Mouse (Mus musculus): ENCODE data around the gene Cdca5. TPM values are rescaled to one million over a fixed set of nuclear protein-coding genes. Genes with fewer than 3 reads are reported as not detected.

The Cdca5 gene
- polyA plus RNA-seq, 1 experiment from 2014 or later: 8.9 TPM

GRCm38 (mm10) chr19:6067011-6067723 lies 17.6 kb upstream of the Cdca5 start:
- Histone ChIP-seq H3K4me2 (replicated peaks; ENCODE audit: low read depth) (peak overlapping the region; percentile 94), H3K27ac (ENCODE audit: low read depth, low read length) (peak overlapping the region; percentile 75), H3K9me3 (ENCODE audit: control insufficient read depth) (no peaks in the 10 kb centered on the region), H3K36me3 (ENCODE audit: control insufficient read depth, insufficient read depth) (peaks cover 29% of the 10 kb centered on the region), H3K4me1 (replicated peaks; ENCODE audit: control insufficient read depth, insufficient read depth, low read length) (0 out of 2 replicates have a peak, but pooled peaks cover 6% of the 10 kb centered on the region), H3K4me3 (ENCODE audit: low read depth, low read length) (peak overlapping the region; percentile 50), H3K27me3 (replicated peaks; ENCODE audit: control insufficient read depth, insufficient read depth, low read length) (no peaks in the 10 kb centered on the region), H3K9ac (ENCODE audit: low read depth, low read length) (peak overlapping the region; percentile 50)
- TF ChIP-seq CTCF (IDR thresholded peaks at IDR 0.05; ENCODE audit: low read depth): peak; percentile 93
- peak; percentile 61 for ATAC-seq
- WGBS: under 1% methylated on average over 30 of the region's 30 CpGs

GRCm38 (mm10) chr19:6067724-6068415 lies 16.9 kb upstream of the Cdca5 start, which contains the start of gene Tm7sf2:
Gene Tm7sf2, minus strand, starts transcription at chr19:6068373.
- TF ChIP-seq CTCF (IDR thresholded peaks at IDR 0.05; ENCODE audit: low read depth): peak; percentile 23
- Histone ChIP-seq H3K27me3 (replicated peaks; ENCODE audit: control insufficient read depth, insufficient read depth, low read length) (no peaks in the 10 kb centered on the region), H3K36me3 (ENCODE audit: control insufficient read depth, insufficient read depth) (peaks cover 34% of the 10 kb centered on the region), H3K4me2 (replicated peaks; ENCODE audit: low read depth) (peak within 1 kb of the TSS; percentile 94), H3K4me1 (replicated peaks; ENCODE audit: control insufficient read depth, insufficient read depth, low read length) (no peaks in the 10 kb centered on the region), H3K9me3 (ENCODE audit: control insufficient read depth) (no peaks in the 10 kb centered on the region), H3K27ac (ENCODE audit: low read depth, low read length) (peak within 1 kb of the TSS; percentile 75), H3K9ac (ENCODE audit: low read depth, low read length) (peak within 1 kb of the TSS; percentile 50), H3K4me3 (ENCODE audit: low read depth, low read length) (peak within 1 kb of the TSS; percentile 50)
- WGBS: 6% methylated on average over 33 of the region's 33 CpGs
- ATAC-seq: peak; percentile 90

GRCm38 (mm10) chr19:6068951-6069350 lies 15.8 kb upstream of the Cdca5 start:
- Histone ChIP-seq H3K4me3 (ENCODE audit: low read depth, low read length) (no peak overlapping the region), H3K27ac (ENCODE audit: low read depth, low read length) (no peak overlapping the region), H3K9ac (ENCODE audit: low read depth, low read length) (no peak overlapping the region), H3K4me2 (replicated peaks; ENCODE audit: low read depth) (no peak overlapping the region), H3K27me3 (replicated peaks; ENCODE audit: control insufficient read depth, insufficient read depth, low read length) (no peaks in the 10 kb centered on the region), H3K9me3 (ENCODE audit: control insufficient read depth) (no peaks in the 10 kb centered on the region), H3K4me1 (replicated peaks; ENCODE audit: control insufficient read depth, insufficient read depth, low read length) (no peaks in the 10 kb centered on the region), H3K36me3 (ENCODE audit: control insufficient read depth, insufficient read depth) (peaks cover 37% of the 10 kb centered on the region)
- TF ChIP-seq CTCF (IDR thresholded peaks at IDR 0.05; ENCODE audit: low read depth): peak; percentile 23; the same call in 1 of the 2 replicates
- ATAC-seq: no peak
- WGBS: 66% methylated on average over 4 of the region's 4 CpGs

GRCm38 (mm10) chr19:6069851-6070250 lies 14.9 kb upstream of the Cdca5 start:
- H3K27ac ChIP-seq (ENCODE audit: low read depth, low read length): no peak overlapping the region
- H3K9me3 ChIP-seq (ENCODE audit: control insufficient read depth): no peaks in the 10 kb centered on the region
- WGBS: 88% methylated on average over 10 of the region's 10 CpGs
- no peaks in the 10 kb centered on the region for H3K4me1 ChIP-seq (replicated peaks; ENCODE audit: control insufficient read depth, insufficient read depth, low read length)
- no peaks in the 10 kb centered on the region for H3K27me3 ChIP-seq (replicated peaks; ENCODE audit: control insufficient read depth, insufficient read depth, low read length)
- no peak overlapping the region for H3K9ac ChIP-seq (ENCODE audit: low read depth, low read length)
- H3K4me3 ChIP-seq (ENCODE audit: low read depth, low read length): no peak overlapping the region
- no peak for ATAC-seq
- peaks cover 37% of the 10 kb centered on the region for H3K36me3 ChIP-seq (ENCODE audit: control insufficient read depth, insufficient read depth)
- TF ChIP-seq CTCF (IDR thresholded peaks at IDR 0.05; ENCODE audit: low read depth): no peak
- no peak overlapping the region for H3K4me2 ChIP-seq (replicated peaks; ENCODE audit: low read depth)

- 91% methylated on average over 31 of the region's 31 CpGs for whole genome bisulfite sequencing
These were observed 14.1 kb upstream of the Cdca5 start for GRCm38 (mm10) chr19:6070571-6071250.

GRCm38 (mm10) chr19:6071261-6071660 lies 13.5 kb upstream of the Cdca5 start:
- ATAC-seq: no peak
- H3K27ac ChIP-seq (ENCODE audit: low read depth, low read length): no peak overlapping the region

More at GRCm38 (mm10) chr19:6070571-6071250, 14.1 kb upstream of the Cdca5 start:
- H3K4me3 ChIP-seq (ENCODE audit: low read depth, low read length): no peak overlapping the region
- no peak for TF ChIP-seq CTCF (IDR thresholded peaks at IDR 0.05; ENCODE audit: low read depth)
- no peaks in the 10 kb centered on the region for H3K27me3 ChIP-seq (replicated peaks; ENCODE audit: control insufficient read depth, insufficient read depth, low read length)
- H3K9ac ChIP-seq (ENCODE audit: low read depth, low read length): no peak overlapping the region
- no peaks in the 10 kb centered on the region for H3K4me1 ChIP-seq (replicated peaks; ENCODE audit: control insufficient read depth, insufficient read depth, low read length)
- H3K9me3 ChIP-seq (ENCODE audit: control insufficient read depth): no peaks in the 10 kb centered on the region
- H3K27ac ChIP-seq (ENCODE audit: low read depth, low read length): no peak overlapping the region
- H3K4me2 ChIP-seq (replicated peaks; ENCODE audit: low read depth): no peak overlapping the region
- peaks cover 37% of the 10 kb centered on the region for H3K36me3 ChIP-seq (ENCODE audit: control insufficient read depth, insufficient read depth)
- ATAC-seq: no peak

More at GRCm38 (mm10) chr19:6071261-6071660, 13.5 kb upstream of the Cdca5 start:
- no peak for TF ChIP-seq CTCF (IDR thresholded peaks at IDR 0.05; ENCODE audit: low read depth)
- WGBS: 92% methylated on average over 19 of the region's 19 CpGs
- Histone ChIP-seq H3K4me1 (replicated peaks; ENCODE audit: control insufficient read depth, insufficient read depth, low read length) (0 out of 2 replicates have a peak, but pooled peaks cover 2% of the 10 kb centered on the region), H3K9ac (ENCODE audit: low read depth, low read length) (no peak overlapping the region), H3K27me3 (replicated peaks; ENCODE audit: control insufficient read depth, insufficient read depth, low read length) (no peaks in the 10 kb centered on the region), H3K4me3 (ENCODE audit: low read depth, low read length) (no peak overlapping the region), H3K4me2 (replicated peaks; ENCODE audit: low read depth) (no peak overlapping the region), H3K9me3 (ENCODE audit: control insufficient read depth) (no peaks in the 10 kb centered on the region), H3K36me3 (ENCODE audit: control insufficient read depth, insufficient read depth) (peaks cover 37% of the 10 kb centered on the region)

Data from intestine, postnatal 0 days (tissue).